Mouse (Mus musculus): ENCODE data around the gene Gm17571. TPM values are rescaled to one million over a fixed set of nuclear protein-coding genes. Genes with fewer than 3 reads are reported as not detected.

The Gm17571 gene
- total RNA-seq (2022): not detected

- no peak for DNase-seq (ENCODE audit: low spot score in 2 of 2)
These were observed at the start of gene Gm17571 for GRCm38 (mm10) chr9:13446703-13447285. TSS of gene Gm17571 (minus strand) at chr9:13446753.

- no peak for DNase-seq (ENCODE audit: low spot score in 2 of 2)
These were observed 49.0 kb upstream of the Gm17571 start for GRCm38 (mm10) chr9:13495530-13495929.

- DNase-seq (ENCODE audit: low spot score in 2 of 2): no peak
These were observed 47.2 kb upstream of the Gm17571 start for GRCm38 (mm10) chr9:13493746-13494145.

GRCm38 (mm10) chr9:13492807-13493206, 46.3 kb upstream of the Gm17571 start:
- DNase-seq (ENCODE audit: low spot score in 2 of 2): no peak

- DNase-seq (ENCODE audit: low spot score in 2 of 2): no peak
These were observed 45.5 kb upstream of the Gm17571 start for GRCm38 (mm10) chr9:13491854-13492620.

- DNase-seq (ENCODE audit: low spot score in 2 of 2): no peak
These were observed 44.6 kb upstream of the Gm17571 start for GRCm38 (mm10) chr9:13491107-13491506.

GRCm38 (mm10) chr9:13485914-13486313, 39.4 kb upstream of the Gm17571 start:
- DNase-seq (ENCODE audit: low spot score in 2 of 2): no peak

- DNase-seq (ENCODE audit: low spot score in 2 of 2): peak in 1 of 2 experiments; percentile 21
These were observed 38.0 kb upstream of the Gm17571 start for GRCm38 (mm10) chr9:13484267-13485240.

- no peak for DNase-seq (ENCODE audit: low spot score in 2 of 2)
These were observed 36.9 kb upstream of the Gm17571 start for GRCm38 (mm10) chr9:13483199-13484068.

GRCm38 (mm10) chr9:13479275-13479674, 32.7 kb upstream of the Gm17571 start:
- DNase-seq (ENCODE audit: low spot score in 2 of 2): no peak

GRCm38 (mm10) chr9:13474951-13475350, 28.4 kb upstream of the Gm17571 start:
- no peak for DNase-seq (ENCODE audit: low spot score in 2 of 2)

GRCm38 (mm10) chr9:13470013-13470412, 23.5 kb upstream of the Gm17571 start:
- no peak for DNase-seq (ENCODE audit: low spot score in 2 of 2)

- no peak for DNase-seq (ENCODE audit: low spot score in 2 of 2)
These were observed 22.2 kb upstream of the Gm17571 start for GRCm38 (mm10) chr9:13468778-13469177.

- DNase-seq (ENCODE audit: low spot score in 2 of 2): no peak
These were observed 21.2 kb upstream of the Gm17571 start for GRCm38 (mm10) chr9:13467745-13468144.

GRCm38 (mm10) chr9:13466816-13467215, 20.3 kb upstream of the Gm17571 start:
- no peak for DNase-seq (ENCODE audit: low spot score in 2 of 2)

GRCm38 (mm10) chr9:13466351-13466750, 19.8 kb upstream of the Gm17571 start:
- no peak for DNase-seq (ENCODE audit: low spot score in 2 of 2)

- no peak for DNase-seq (ENCODE audit: low spot score in 2 of 2)
These were observed 18.9 kb upstream of the Gm17571 start for GRCm38 (mm10) chr9:13465358-13466020.

GRCm38 (mm10) chr9:13460926-13461325, 14.4 kb upstream of the Gm17571 start:
- DNase-seq (ENCODE audit: low spot score in 2 of 2): no peak

- DNase-seq (ENCODE audit: low spot score in 2 of 2): no peak
These were observed 13.5 kb upstream of the Gm17571 start for GRCm38 (mm10) chr9:13460012-13460411.

GRCm38 (mm10) chr9:13459371-13459770, 12.8 kb upstream of the Gm17571 start:
- no peak for DNase-seq (ENCODE audit: low spot score in 2 of 2)
